Mouse (Mus musculus) bone marrow, adult 2 months (tissue): ENCODE data around the gene Dpf1.

ENCODE experiments used
- CTCF ChIP-seq: fragments of 200-500 bp; IDR thresholded peaks from 2 replicates; pipeline ENCODE4 v1.5.1; 2011; ENCODE audit warnings: low read length, control low read depth; ENCODE audit not compliant: control insufficient read depth, insufficient read depth
- POLR2A ChIP-seq: fragments of 200-500 bp; IDR thresholded peaks from 2 replicates; pipeline ENCODE4 v1.6.1; 2011; ENCODE audit warnings: low read depth, mild to moderate bottlenecking, control low read depth, low read length, borderline replicate concordance; ENCODE audit not compliant: control insufficient read depth

GRCm38 (mm10) chr7:29336795-29337319 is 33.1 kb downstream of the Dpf1 start:
- TF ChIP-seq POLR2A (no peak), CTCF (no peak)
